In genomic region chr7:35586055-35586905, GRCm38 (mm10) we compare ENCODE assay signal across 8 mouse cellular contexts. TPM values are rescaled to one million over a fixed set of nuclear protein-coding genes. Genes with fewer than 3 reads are reported as not detected.
DNase-seq lines count a peak whose midpoint lies in the region; ATAC-seq lines count a peak whose summit lies in the region.

Ankrd27 (plus strand) TSS chr7:35586244.

- H3K4me1 ChIP-seq in brown adipose tissue, adult 24 weeks (ENCODE audit: control insufficient read depth, insufficient read depth, insufficient read length, low read length) = peaks cover 8% of the 10 kb centered on the region; the same call in 1 of the 2 replicates
- H3K4me1 ChIP-seq in heart, embryonic 13.5 days = peaks cover 36% of the 10 kb centered on the region
- peaks cover 61% of the 10 kb centered on the region for H3K4me1 ChIP-seq in liver, embryonic 12.5 days
- peaks cover 28% of the 10 kb centered on the region for H3K4me1 ChIP-seq in stomach, embryonic 15.5 days

- H3K4me3 ChIP-seq in brown adipose tissue, adult 24 weeks (ENCODE audit: insufficient read depth, low read depth, low read length) = peak within 1 kb of the TSS; percentile 77
- peak within 1 kb of the TSS; percentile 78 for H3K4me3 ChIP-seq in heart, embryonic 13.5 days
- peak within 1 kb of the TSS; percentile 96 for H3K4me3 ChIP-seq in liver, embryonic 12.5 days
- H3K4me3 ChIP-seq in stomach, embryonic 15.5 days (replicated peaks) = peak within 1 kb of the TSS; percentile 84

- under 1% methylated on average over 49 of the region's 49 CpGs for WGBS in heart, embryonic 13.5 days
- WGBS in liver, embryonic 12.5 days (ENCODE audit: insufficient replicate concordance) = under 1% methylated on average over 49 of the region's 49 CpGs
- WGBS in stomach, embryonic 15.5 days = under 1% methylated on average over 49 of the region's 49 CpGs

- ATAC-seq in heart, embryonic 13.5 days (ENCODE audit: extremely low read depth, insufficient number of reproducible peaks, low FRiP score, low TSS enrichment) = peak; percentile 92
- ATAC-seq in liver, embryonic 12.5 days = peak; percentile 95
- ATAC-seq in stomach, embryonic 15.5 days (ENCODE audit: insufficient read depth, low FRiP score, low read depth) = peak; percentile 98

- H3K9ac ChIP-seq in heart, embryonic 13.5 days = peak within 1 kb of the TSS; percentile 86
- peak within 1 kb of the TSS; percentile 91 for H3K9ac ChIP-seq in liver, embryonic 12.5 days
- H3K9ac ChIP-seq in stomach, embryonic 15.5 days = peak within 1 kb of the TSS; percentile 68

- peaks cover 37% of the 10 kb centered on the region for H3K27me3 ChIP-seq in heart, embryonic 13.5 days (replicated peaks)
- peaks cover 41% of the 10 kb centered on the region for H3K27me3 ChIP-seq in liver, embryonic 12.5 days (replicated peaks)
- peaks cover 21% of the 10 kb centered on the region for H3K27me3 ChIP-seq in stomach, embryonic 15.5 days (replicated peaks)

- peak within 1 kb of the TSS; percentile 96 for H3K4me2 ChIP-seq in heart, embryonic 13.5 days
- H3K4me2 ChIP-seq in liver, embryonic 12.5 days = peak within 1 kb of the TSS; percentile 99
- H3K4me2 ChIP-seq in stomach, embryonic 15.5 days = peak within 1 kb of the TSS; percentile 100

- H3K36me3 ChIP-seq in heart, embryonic 13.5 days = 0 out of 2 replicates have a peak, but pooled peaks cover 5% of the 10 kb centered on the region
- peaks cover 7% of the 10 kb centered on the region; the same call in 1 of the 2 replicates for H3K36me3 ChIP-seq in liver, embryonic 12.5 days
- H3K36me3 ChIP-seq in stomach, embryonic 15.5 days = no peaks in the 10 kb centered on the region

- DNase-seq in CD4-positive, CD25-positive, alpha-beta regulatory T cell, adult 2 months (ENCODE audit: low read depth, low spot score) = peak; percentile 96
- peak; percentile 65 for DNase-seq in fat pad, adult 2 months (ENCODE audit: extremely low read depth, low read depth, low spot score)
- DNase-seq in kidney, postnatal 10 days = peak; percentile 96
- peak; percentile 89 to 91 for DNase-seq in natural killer cell, adult 2 months (ENCODE audit: low spot score in 2 of 2)

- H3K27ac ChIP-seq in brown adipose tissue, adult 24 weeks (replicated peaks; ENCODE audit: low read depth, low read length) = peak within 1 kb of the TSS; percentile 39; the same call in 1 of the 2 replicates
- peak within 1 kb of the TSS; percentile 58 for H3K27ac ChIP-seq in heart, embryonic 13.5 days (replicated peaks)
- peak within 1 kb of the TSS; percentile 86 for H3K27ac ChIP-seq in liver, embryonic 12.5 days
- peak within 1 kb of the TSS; percentile 65 for H3K27ac ChIP-seq in stomach, embryonic 15.5 days

- H3K9me3 ChIP-seq in heart, embryonic 13.5 days = no peaks in the 10 kb centered on the region
- no peaks in the 10 kb centered on the region for H3K9me3 ChIP-seq in liver, embryonic 12.5 days (replicated peaks)
- no peaks in the 10 kb centered on the region for H3K9me3 ChIP-seq in stomach, embryonic 15.5 days

RNA-seq across cellular contexts. Expression of gene Ankrd27, which starts in this region (rescaled TPM):
- 14.2 and 24.0 TPM in 2 replicates for polyA plus RNA-seq in brown adipose tissue, adult 24 weeks (2012; ENCODE audit: insufficient read depth, insufficient read length, missing spikeins)
- polyA plus RNA-seq in heart, embryonic 13.5 days (2015; fragmentation: Nextera tagmentation; extraction: Ambion mirVana) = 15.3 and 15.6 TPM in 2 replicates
- polyA plus RNA-seq in liver, embryonic 12.5 days (2016; fragmentation: Nextera tagmentation; extraction: Ambion mirVana) = 43.1 and 45.5 TPM in 2 replicates
- polyA plus RNA-seq in stomach, embryonic 15.5 days (2015; fragmentation: Nextera tagmentation; extraction: Ambion mirVana) = 31.3 and 33.4 TPM in 2 replicates

Comparison
In these comparisons a context has a peak if more than half of its experiments do, and no peak if none do; other contexts are left out.
1. Peak in every context shown above with its lines: DNase-seq, ATAC-seq, H3K4me3 ChIP-seq and H3K27ac ChIP-seq.